Mouse (Mus musculus) E14TG2a.4 (cell line): ENCODE data around the gene Csf3r.

Source experiments
- CTCF ChIP-seq: conservative IDR thresholded peaks from 2 replicates; pipeline ENCODE4 v1.5.1; 2014; ENCODE audit warnings: low read length
- POU5F1 ChIP-seq: IDR thresholded peaks from 2 replicates; pipeline ENCODE4 v1.6.1; 2014; ENCODE audit warnings: low read length, borderline replicate concordance

- TF ChIP-seq CTCF, result no peak
- TF ChIP-seq POU5F1, result peak; percentile 61; the same call in 1 of the 2 replicates
These were observed 41.1 kb upstream of the Csf3r start for GRCm38 (mm10) chr4:125983279-125983678.
